Mouse (Mus musculus): ENCODE measurements at regions not wholly inside any gene's neighbourhood (a gene's known extent, or its start where the extent isn't known, plus 50 kb on each side); places are given as distances from the start of the nearest gene placed in this dataset.
A peak's percentile ranks its signal among the peaks of the same experiment; 100 is the strongest.
"Not testable (repeated sequence)": the region's sequence is repeated elsewhere in the genome, so short reads cannot be mapped to it uniquely, and the experiment has no call there.

- no peak for DNase-seq (ENCODE audit: low read depth)
These were observed 174.5 kb downstream of the Dhx15 start for GRCm38 (mm10) chr5:52015786-52016185.

GRCm38 (mm10) chr5:52010426-52010825 lies 179.9 kb downstream of the Dhx15 start:
- DNase-seq (ENCODE audit: low read depth), result no peak

GRCm38 (mm10) chr5:52008942-52009341 lies 181.4 kb downstream of the Dhx15 start:
- DNase-seq (ENCODE audit: low read depth), result no peak

- no peak for DNase-seq (ENCODE audit: low read depth)
These were observed 183.5 kb downstream of the Dhx15 start for GRCm38 (mm10) chr5:52006843-52007242.

GRCm38 (mm10) chr5:51990847-51991610 lies 199.3 kb downstream of the Dhx15 start:
- no peak for DNase-seq (ENCODE audit: low read depth)

- no peak for DNase-seq (ENCODE audit: low read depth)
These were observed 200.9 kb downstream of the Dhx15 start for GRCm38 (mm10) chr5:51989396-51989795.

GRCm38 (mm10) chr5:51988913-51989312 lies 201.4 kb downstream of the Dhx15 start:
- DNase-seq (ENCODE audit: low read depth), result no peak

- no peak for DNase-seq (ENCODE audit: low read depth)
These were observed 205.3 kb downstream of the Dhx15 start for GRCm38 (mm10) chr5:51984966-51985365.

- DNase-seq (ENCODE audit: low read depth), result no peak
These were observed 207.5 kb downstream of the Dhx15 start for GRCm38 (mm10) chr5:51982780-51983179.

- DNase-seq (ENCODE audit: low read depth), result no peak
These were observed 209.4 kb downstream of the Dhx15 start for GRCm38 (mm10) chr5:51980901-51981300.

- no peak for DNase-seq (ENCODE audit: low read depth)
These were observed 237.8 kb downstream of the Dhx15 start for GRCm38 (mm10) chr5:51952499-51952898.

GRCm38 (mm10) chr5:51949996-51950395 lies 240.3 kb downstream of the Dhx15 start:
- DNase-seq (ENCODE audit: low read depth), result no peak

- no peak for DNase-seq (ENCODE audit: low read depth)
These were observed 244.3 kb downstream of the Dhx15 start for GRCm38 (mm10) chr5:51946062-51946461.

GRCm38 (mm10) chr5:51941925-51942291 lies 248.4 kb downstream of the Dhx15 start:
- DNase-seq (ENCODE audit: low read depth), result not testable (repeated sequence)

GRCm38 (mm10) chr5:51941255-51941924 lies 248.9 kb downstream of the Dhx15 start:
- peak; percentile 61 for DNase-seq (ENCODE audit: low read depth)

GRCm38 (mm10) chr5:51938845-51939244 lies 251.5 kb downstream of the Dhx15 start:
- no peak for DNase-seq (ENCODE audit: low read depth)

- DNase-seq (ENCODE audit: low read depth), result no peak
These were observed 253.0 kb downstream of the Dhx15 start for GRCm38 (mm10) chr5:51937320-51937719.

- no peak for DNase-seq (ENCODE audit: low read depth)
These were observed 254.6 kb downstream of the Dhx15 start for GRCm38 (mm10) chr5:51935391-51936354.

- no peak for DNase-seq (ENCODE audit: low read depth)
These were observed 255.4 kb downstream of the Dhx15 start for GRCm38 (mm10) chr5:51934910-51935309.

- no peak for DNase-seq (ENCODE audit: low read depth)
These were observed 257.0 kb downstream of the Dhx15 start for GRCm38 (mm10) chr5:51933331-51933730.

GRCm38 (mm10) chr5:51930416-51930815 lies 259.9 kb downstream of the Dhx15 start:
- no peak for DNase-seq (ENCODE audit: low read depth)

- no peak for DNase-seq (ENCODE audit: low read depth)
These were observed 261.5 kb downstream of the Dhx15 start for GRCm38 (mm10) chr5:51928801-51929200.
